Mouse (Mus musculus): Measurements from ENCODE around the gene Uck1. TPM values are rescaled to one million over a fixed set of nuclear protein-coding genes. Genes with fewer than 3 reads are reported as not detected.

Gene Uck1
- 2.6 TPM for polyA plus RNA-seq (2014; fragmentation: Illumina TruSeq; extraction: RNeasy Lipid Tissue Mini Kit (QIAGEN cat#74804); ENCODE audit: low read depth, low replicate concordance)

DNA sequence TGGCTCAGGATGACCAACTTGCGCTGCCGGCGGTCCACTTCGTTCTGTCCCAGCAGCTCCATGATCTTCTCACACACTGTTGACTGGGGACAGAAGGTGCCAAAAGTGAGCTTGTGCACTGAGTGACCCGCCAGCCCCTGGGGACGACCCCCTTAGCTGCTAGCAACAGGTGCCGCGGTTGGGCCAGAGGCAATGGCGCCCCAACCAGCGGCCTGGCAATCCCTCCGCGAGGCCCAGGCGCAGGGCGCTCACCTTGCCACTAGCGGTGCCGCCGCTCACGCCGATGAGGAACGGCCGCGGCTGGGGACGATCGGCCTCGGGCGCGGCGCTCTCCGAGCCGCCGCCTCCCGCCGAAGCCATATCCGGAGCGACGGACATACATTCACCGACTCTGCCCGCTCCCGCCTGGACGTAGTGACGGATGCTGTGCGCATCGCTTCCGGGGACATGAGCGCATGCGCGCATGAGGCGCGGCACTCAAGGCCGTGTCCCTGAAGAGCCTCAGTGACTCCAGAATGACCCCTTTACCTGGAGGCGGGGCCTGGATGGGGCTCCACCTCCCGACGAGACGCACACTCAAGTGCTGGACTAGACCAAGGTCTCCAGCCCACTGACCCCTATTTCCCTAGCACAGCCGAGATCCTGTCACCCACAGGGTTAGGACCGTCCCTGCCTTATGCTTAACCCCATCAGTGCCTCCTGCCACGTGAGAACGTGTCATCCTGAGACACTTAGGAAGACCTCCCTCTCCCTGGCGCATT lies at the start of gene Uck1:
Gene Uck1 (minus strand): TSS at position 503 of the 761 bp plus-strand sequence.

DNA sequence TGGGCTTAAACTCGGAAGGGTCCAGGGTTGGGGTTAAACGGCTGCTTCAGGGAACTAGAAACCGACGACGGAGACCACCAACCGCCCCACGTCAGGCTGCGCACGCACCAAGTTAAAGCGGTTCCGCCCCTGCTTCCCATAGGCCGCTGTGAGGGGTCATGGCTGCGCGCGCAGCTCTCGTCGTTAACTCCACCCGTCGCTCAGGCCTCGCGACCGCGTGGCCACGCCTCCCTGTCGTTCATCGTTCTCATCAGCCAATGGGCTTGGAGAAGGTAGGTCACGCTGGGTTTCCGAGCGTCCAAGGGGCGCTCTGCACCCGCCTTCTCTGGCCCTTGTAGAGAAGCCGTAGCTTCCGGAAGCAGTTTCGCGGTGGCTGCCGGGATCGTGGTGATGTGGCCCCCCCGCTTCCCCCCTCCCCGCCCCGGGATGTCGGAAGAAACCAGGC lies 28.0 kb upstream of the Uck1 start, which contains the start of gene Swi5:
Gene Swi5 (minus strand): TSS at position 153 of the 445 bp plus-strand sequence.

GRCm38 (mm10) chr2:32287334-32287840 lies 27.4 kb upstream of the Uck1 start, which contains the start of gene Golga2:
Gene Golga2 (plus strand): TSS chr2:32287384.

GRCm38 (mm10) chr2:32235886-32236759 lies 23.8 kb downstream of the Uck1 start, which contains the start of gene Pomt1:
Gene Pomt1 (plus strand): TSS chr2:32236590.

Other genes with a start within 250 kb of the Uck1 start
- gene Fam78a, start 175.3 kb downstream of the Uck1 start, polyA plus RNA-seq (2014; fragmentation: Illumina TruSeq; extraction: RNeasy Lipid Tissue Mini Kit (QIAGEN cat#74804); ENCODE audit: low read depth, low replicate concordance): 30.4 TPM
- gene Plpp7, start 164.6 kb downstream of the Uck1 start, polyA plus RNA-seq (2014; fragmentation: Illumina TruSeq; extraction: RNeasy Lipid Tissue Mini Kit (QIAGEN cat#74804); ENCODE audit: low read depth, low replicate concordance): 0.38 TPM
- gene Prrc2b, start 109.1 kb downstream of the Uck1 start, polyA plus RNA-seq (2014; fragmentation: Illumina TruSeq; extraction: RNeasy Lipid Tissue Mini Kit (QIAGEN cat#74804); ENCODE audit: low read depth, low replicate concordance): 2.2 TPM
- gene Pomt1, start 23.6 kb downstream of the Uck1 start, polyA plus RNA-seq (2014; fragmentation: Illumina TruSeq; extraction: RNeasy Lipid Tissue Mini Kit (QIAGEN cat#74804); ENCODE audit: low read depth, low replicate concordance): 61.5 TPM
- gene Golga2, start 27.2 kb upstream of the Uck1 start, polyA plus RNA-seq (2014; fragmentation: Illumina TruSeq; extraction: RNeasy Lipid Tissue Mini Kit (QIAGEN cat#74804); ENCODE audit: low read depth, low replicate concordance): 19.5 TPM
- gene Swi5, start 27.9 kb upstream of the Uck1 start, polyA plus RNA-seq (2014; fragmentation: Illumina TruSeq; extraction: RNeasy Lipid Tissue Mini Kit (QIAGEN cat#74804); ENCODE audit: low read depth, low replicate concordance): 488 TPM
- 10.9 TPM for gene Ciz1, start 92.2 kb upstream of the Uck1 start, polyA plus RNA-seq (2014; fragmentation: Illumina TruSeq; extraction: RNeasy Lipid Tissue Mini Kit (QIAGEN cat#74804); ENCODE audit: low read depth, low replicate concordance)
- gene Dnm1, start 93.2 kb upstream of the Uck1 start, polyA plus RNA-seq (2014; fragmentation: Illumina TruSeq; extraction: RNeasy Lipid Tissue Mini Kit (QIAGEN cat#74804); ENCODE audit: low read depth, low replicate concordance): 1.6 TPM
- 1.8 TPM for gene 1110008P14Rik, start 121.8 kb upstream of the Uck1 start, polyA plus RNA-seq (2014; fragmentation: Illumina TruSeq; extraction: RNeasy Lipid Tissue Mini Kit (QIAGEN cat#74804); ENCODE audit: low read depth, low replicate concordance)
- 142 TPM for gene Lcn2, start 128.1 kb upstream of the Uck1 start, polyA plus RNA-seq (2014; fragmentation: Illumina TruSeq; extraction: RNeasy Lipid Tissue Mini Kit (QIAGEN cat#74804); ENCODE audit: low read depth, low replicate concordance)
- 0.81 TPM for gene Ptges2, start 135.7 kb upstream of the Uck1 start, polyA plus RNA-seq (2014; fragmentation: Illumina TruSeq; extraction: RNeasy Lipid Tissue Mini Kit (QIAGEN cat#74804); ENCODE audit: low read depth, low replicate concordance)
- gene Naif1, start 190.3 kb upstream of the Uck1 start, polyA plus RNA-seq (2014; fragmentation: Illumina TruSeq; extraction: RNeasy Lipid Tissue Mini Kit (QIAGEN cat#74804); ENCODE audit: low read depth, low replicate concordance): 8.7 TPM
- 7.1 TPM for gene Slc25a25, start 191.3 kb upstream of the Uck1 start, polyA plus RNA-seq (2014; fragmentation: Illumina TruSeq; extraction: RNeasy Lipid Tissue Mini Kit (QIAGEN cat#74804); ENCODE audit: low read depth, low replicate concordance)

Measured in testis, adult 10 weeks (tissue).